Mouse (Mus musculus) MEL (cell line): ENCODE data around the gene Lbx2. TPM values are rescaled to one million over a fixed set of nuclear protein-coding genes. Genes with fewer than 3 reads are reported as not detected.

Experiments used
- DNase-seq: peaks from one replicate; pipeline ENCODE4 v3.0.0; 2011; ENCODE audit warnings: low read depth, low spot score
- H3K27ac ChIP-seq: 2 replicates; pipeline ENCODE4 v1.5.1; 2012; ENCODE audit warnings: low read depth, mild to moderate bottlenecking, control low read depth, low read length, moderate library complexity; ENCODE audit not compliant: control insufficient read depth
- H3K27me3 ChIP-seq, 2 experiments: fragments of 150-350 bp in 1 of 2; sonication (generic) in 1 of 2; 2 replicates each; pipeline ENCODE4 v1.6.1; 2012; ENCODE audit warnings: low read length in 2 of 2, mild to moderate bottlenecking in 2 of 2, improper control_type of control experiment in 1 of 2, moderate library complexity in 1 of 2; ENCODE audit not compliant: insufficient read depth in 2 of 2, control insufficient read depth in 1 of 2
- H3K36me3 ChIP-seq, 2 experiments: 2 replicates each; pipeline ENCODE4 v1.6.1; 2012 to 2014; ENCODE audit warnings: low read length in 2 of 2, improper control_type of control experiment in 1 of 2, inconsistent platforms in 1 of 2, mild to moderate bottlenecking in 1 of 2; ENCODE audit not compliant: insufficient read depth in 2 of 2, control insufficient read depth in 1 of 2
- H3K4me1 ChIP-seq, 2 experiments: fragments of 150-350 bp in 1 of 2; sonication (generic) in 1 of 2; 2 replicates each; pipeline ENCODE4 v1.6.1; 2012; ENCODE audit warnings: low read length in 2 of 2, improper control_type of control experiment in 1 of 2, mild to moderate bottlenecking in 1 of 2; ENCODE audit not compliant: insufficient read depth in 2 of 2, control insufficient read depth in 1 of 2
- H3K4me3 ChIP-seq, 2 experiments: fragments of 150-350 bp in 1 of 2; sonication (generic) in 1 of 2; 2 replicates each; pipeline ENCODE4 v1.5.1; 2012; ENCODE audit warnings: low read depth in 2 of 2, low read length in 2 of 2, mild to moderate bottlenecking in 2 of 2, moderate library complexity in 2 of 2, control low read depth in 1 of 2, improper control_type of control experiment in 1 of 2; ENCODE audit not compliant: control insufficient read depth in 1 of 2, insufficient read depth in 1 of 2
- H3K79me2 ChIP-seq: 2 replicates; pipeline ENCODE4 v1.6.1; 2012; ENCODE audit warnings: mild to moderate bottlenecking, low read length, moderate library complexity; ENCODE audit not compliant: control insufficient read depth, poor library complexity, insufficient read depth
- H3K9ac ChIP-seq: 2 replicates; pipeline ENCODE4 v1.6.1; 2012; ENCODE audit warnings: low read depth, mild to moderate bottlenecking, control low read depth, low read length, moderate library complexity; ENCODE audit not compliant: control insufficient read depth, poor library complexity, severe bottlenecking
- H3K9me3 ChIP-seq: fragments of 150-350 bp; sonication (generic); replicated peaks from 2 replicates; pipeline ENCODE4 v1.6.1; 2012; ENCODE audit warnings: mild to moderate bottlenecking, low read length, improper control_type of control experiment, moderate library complexity; ENCODE audit not compliant: insufficient read depth
- BHLHE40 ChIP-seq: IDR thresholded peaks from 2 replicates; pipeline ENCODE4 v1.6.1; 2012; ENCODE audit warnings: low read depth, mild to moderate bottlenecking, inconsistent platforms, low read length, improper control_type of control experiment, borderline replicate concordance
- CHD1 ChIP-seq: IDR thresholded peaks from 2 replicates; pipeline ENCODE4 v1.6.1; 2012; ENCODE audit warnings: low read depth, mild to moderate bottlenecking, inconsistent platforms, low read length, improper control_type of control experiment
- CTCF ChIP-seq, 3 experiments: IDR thresholded peaks in 2 of 3; conservative IDR thresholded peaks in 1 of 3; 2 replicates each; pipeline ENCODE4 v1.5.1; 2011 to 2012; ENCODE audit warnings: low read length in 3 of 3, low read depth in 2 of 3, mild to moderate bottlenecking in 2 of 3, improper control_type of control experiment in 1 of 3, inconsistent platforms in 1 of 3, mixed read lengths in 1 of 3, moderate library complexity in 1 of 3; ENCODE audit not compliant: control insufficient read depth in 1 of 3, insufficient read depth in 1 of 3, poor library complexity in 1 of 3, severe bottlenecking in 1 of 3
- E2F4 ChIP-seq: IDR thresholded peaks from 2 replicates; pipeline ENCODE4 v1.6.1; 2011; ENCODE audit warnings: low read depth, low read length, improper control_type of control experiment, borderline replicate concordance
- ELF1 ChIP-seq: IDR thresholded peaks from 2 replicates; pipeline ENCODE4 v1.6.1; 2014; ENCODE audit warnings: low read depth, mild to moderate bottlenecking, inconsistent platforms, low read length, improper control_type of control experiment, moderate library complexity
- EP300 ChIP-seq, 2 experiments: IDR thresholded peaks; 2 replicates each; pipeline ENCODE4 v1.6.1; 2011; ENCODE audit warnings: improper control_type of control experiment in 2 of 2, low read length in 2 of 2, low read depth in 1 of 2, mild to moderate bottlenecking in 1 of 2
- GATA1 ChIP-seq: IDR thresholded peaks from 2 replicates; pipeline ENCODE4 v1.6.1; 2011; ENCODE audit warnings: low read depth, low read length, improper control_type of control experiment
- HCFC1 ChIP-seq: IDR thresholded peaks from 2 replicates; pipeline ENCODE4 v1.6.1; 2012; ENCODE audit warnings: low read depth, mild to moderate bottlenecking, inconsistent platforms, low read length, improper control_type of control experiment, moderate library complexity
- JUND ChIP-seq: IDR thresholded peaks from 2 replicates; pipeline ENCODE4 v1.6.1; 2011; ENCODE audit warnings: low read depth, mild to moderate bottlenecking, improper control_type of control experiment, low read length
- MAFK ChIP-seq: IDR thresholded peaks from 2 replicates; pipeline ENCODE4 v1.6.1; 2011; ENCODE audit warnings: low read depth, mild to moderate bottlenecking, low read length, improper control_type of control experiment, borderline replicate concordance
- MAZ ChIP-seq: IDR thresholded peaks from 2 replicates; pipeline ENCODE4 v1.6.1; 2012; ENCODE audit warnings: low read depth, mild to moderate bottlenecking, inconsistent platforms, low read length, improper control_type of control experiment
- MEF2A ChIP-seq: IDR thresholded peaks from 2 replicates; pipeline ENCODE4 v1.6.1; 2014; ENCODE audit warnings: low read depth, mild to moderate bottlenecking, inconsistent platforms, low read length, improper control_type of control experiment; ENCODE audit not compliant: poor library complexity, insufficient replicate concordance, severe bottlenecking; ENCODE audit errors: extremely low read depth
- MXI1 ChIP-seq: IDR thresholded peaks from 2 replicates; pipeline ENCODE4 v1.6.1; 2011; ENCODE audit warnings: mild to moderate bottlenecking, low read depth, low read length, improper control_type of control experiment
- NELFE ChIP-seq: IDR thresholded peaks from 2 replicates; pipeline ENCODE4 v1.6.1; 2011; ENCODE audit warnings: low read depth, low read length, improper control_type of control experiment
- NRF1 ChIP-seq: IDR thresholded peaks from 2 replicates; pipeline ENCODE4 v1.6.1; 2014; ENCODE audit warnings: low read depth, mild to moderate bottlenecking, inconsistent platforms, low read length, improper control_type of control experiment, moderate library complexity; ENCODE audit not compliant: poor library complexity, insufficient read depth, severe bottlenecking
- POLR2A ChIP-seq, 2 experiments: IDR thresholded peaks; 2 replicates each; pipeline ENCODE4 v1.6.1; 2011 to 2012; ENCODE audit warnings: low read length in 2 of 2, mild to moderate bottlenecking in 2 of 2, control low read depth in 1 of 2, improper control_type of control experiment in 1 of 2, low read depth in 1 of 2, moderate library complexity in 1 of 2; ENCODE audit not compliant: control insufficient read depth in 1 of 2, insufficient read depth in 1 of 2, poor library complexity in 1 of 2
- RAD21 ChIP-seq: IDR thresholded peaks from 2 replicates; pipeline ENCODE4 v1.6.1; 2011; ENCODE audit warnings: mild to moderate bottlenecking, low read depth, low read length, improper control_type of control experiment
- RCOR1 ChIP-seq: IDR thresholded peaks from 2 replicates; pipeline ENCODE4 v1.6.1; 2012; ENCODE audit warnings: low read depth, mild to moderate bottlenecking, inconsistent platforms, low read length, improper control_type of control experiment
- SIN3A ChIP-seq: IDR thresholded peaks from 2 replicates; pipeline ENCODE4 v1.6.1; 2012; ENCODE audit warnings: low read length, improper control_type of control experiment, inconsistent platforms
- TAL1 ChIP-seq: IDR thresholded peaks from 2 replicates; pipeline ENCODE4 v1.6.1; 2012; ENCODE audit warnings: mild to moderate bottlenecking, inconsistent platforms, low read length, moderate library complexity, mixed read lengths
- TBP ChIP-seq: IDR thresholded peaks from 2 replicates; pipeline ENCODE4 v1.8.0; 2011; ENCODE audit warnings: low read depth, low read length, improper control_type of control experiment
- UBTF ChIP-seq: IDR thresholded peaks from 2 replicates; pipeline ENCODE4 v1.6.1; 2012; ENCODE audit warnings: low read depth, mild to moderate bottlenecking, inconsistent platforms, low read length, improper control_type of control experiment, moderate library complexity, borderline replicate concordance; ENCODE audit not compliant: insufficient read depth
- USF1 ChIP-seq: IDR thresholded peaks from 2 replicates; pipeline ENCODE4 v1.6.1; 2014; ENCODE audit warnings: low read depth, mild to moderate bottlenecking, inconsistent platforms, low read length, improper control_type of control experiment, moderate library complexity
- USF2 ChIP-seq, 2 experiments: IDR thresholded peaks; 2 replicates each; pipeline ENCODE4 v1.6.1; 2011 to 2012; ENCODE audit warnings: improper control_type of control experiment in 2 of 2, low read length in 2 of 2, borderline replicate concordance in 1 of 2, inconsistent platforms in 1 of 2, low read depth in 1 of 2, mild to moderate bottlenecking in 1 of 2; ENCODE audit not compliant: insufficient read depth in 1 of 2
- ZC3H11A ChIP-seq: IDR thresholded peaks from 2 replicates; pipeline ENCODE4 v1.6.1; 2012; ENCODE audit warnings: low read depth, mild to moderate bottlenecking, inconsistent platforms, low read length, improper control_type of control experiment
- ZKSCAN1 ChIP-seq: IDR thresholded peaks from 2 replicates; pipeline ENCODE4 v1.6.1; 2012; ENCODE audit warnings: low read depth, mild to moderate bottlenecking, inconsistent platforms, low read length, improper control_type of control experiment, moderate library complexity
- ZNF384 ChIP-seq: IDR thresholded peaks from 2 replicates; pipeline ENCODE4 v1.6.1; 2012; ENCODE audit warnings: low read depth, mild to moderate bottlenecking, inconsistent platforms, low read length, improper control_type of control experiment
- polyA plus RNA-seq, 2 experiments: library from polyadenylated mRNA; stranded (reverse) in 1 of 2; unstranded in 1 of 2; fragments of >175 nt in 1 of 2; fragments of >200 nt in 1 of 2; gene quantifications; 2 replicates each; pipeline versions ENCODE4 v1.2.1 to v1.2.4; 2012; ENCODE audit warnings: low replicate concordance in 2 of 2, low read depth in 1 of 2; ENCODE audit not compliant: insufficient read length in 2 of 2, insufficient read depth in 1 of 2, missing spikeins in 1 of 2
- total RNA-seq: library from RNA; depleted of rRNA; stranded (reverse); fragments of 300-350 nt; gene quantifications from 2 replicates; pipeline ENCODE4 v1.2.3, GENCODE M21; 2012

Lbx2 gene
- total and polyA plus RNA-seq, 3 experiments = 0.58 to 0.85 TPM; not detected in 1

DNA sequence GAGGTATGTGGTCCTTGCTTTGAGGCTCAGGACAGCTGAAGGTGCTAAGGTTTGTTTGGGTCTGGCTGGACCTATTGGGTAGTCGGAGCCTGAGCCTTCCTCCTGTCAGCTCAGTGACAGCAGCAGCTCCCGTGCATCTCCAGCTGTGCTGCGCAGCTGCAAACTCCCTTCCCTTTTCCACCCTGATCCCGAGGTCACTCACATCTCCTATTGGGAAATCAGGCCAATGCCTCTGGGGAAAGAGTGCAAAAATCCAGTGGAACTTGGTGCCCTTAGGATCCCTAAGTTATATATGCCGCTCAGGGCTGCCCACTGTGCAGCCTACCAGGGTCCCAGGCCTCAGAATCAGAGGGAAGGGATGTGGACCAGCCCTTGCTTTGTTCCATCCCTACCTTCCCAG, 2.7 kb upstream of the Lbx2 start:
- Histone ChIP-seq H3K4me1 (peaks cover 0 to 9% of the 10 kb centered on the region in 2 experiments; a peak in 2 of 4 replicates), H3K4me3 (no peak overlapping the region), H3K27ac (no peak overlapping the region), H3K9me3 (no peaks in the 10 kb centered on the region), H3K36me3 (peaks cover 0 to 3% of the 10 kb centered on the region in 2 experiments; a peak in 1 of 4 replicates), H3K9ac (no peak overlapping the region), H3K79me2 (peaks cover 4% of the 10 kb centered on the region), H3K27me3 (no peaks in the 10 kb centered on the region)
- no peak for DNase-seq
- no peak for TF ChIP-seq CTCF (IDR thresholded peaks at IDR 0.05 in 2 of 3, conservative IDR thresholded peaks at IDR 0.05 in 1 of 3; ENCODE audit: control insufficient read depth in 1 of 3, insufficient read depth in 1 of 3, low read depth in 2 of 3, low read length in 3 of 3, poor library complexity in 1 of 3, severe bottlenecking in 1 of 3)
- TF ChIP-seq ELF1 = no peak
- no peak for TF ChIP-seq MEF2A
- no peak for TF ChIP-seq MAFK
- TF ChIP-seq BHLHE40 = no peak
- no peak for TF ChIP-seq ZNF384
- TF ChIP-seq JUND = no peak
- no peak for TF ChIP-seq UBTF
- TF ChIP-seq TAL1 = no peak
- TF ChIP-seq NRF1 = no peak
- no peak for TF ChIP-seq MXI1
- no peak for TF ChIP-seq ZC3H11A
- no peak for TF ChIP-seq GATA1
- TF ChIP-seq NELFE = no peak
- no peak for TF ChIP-seq RAD21

DNA sequence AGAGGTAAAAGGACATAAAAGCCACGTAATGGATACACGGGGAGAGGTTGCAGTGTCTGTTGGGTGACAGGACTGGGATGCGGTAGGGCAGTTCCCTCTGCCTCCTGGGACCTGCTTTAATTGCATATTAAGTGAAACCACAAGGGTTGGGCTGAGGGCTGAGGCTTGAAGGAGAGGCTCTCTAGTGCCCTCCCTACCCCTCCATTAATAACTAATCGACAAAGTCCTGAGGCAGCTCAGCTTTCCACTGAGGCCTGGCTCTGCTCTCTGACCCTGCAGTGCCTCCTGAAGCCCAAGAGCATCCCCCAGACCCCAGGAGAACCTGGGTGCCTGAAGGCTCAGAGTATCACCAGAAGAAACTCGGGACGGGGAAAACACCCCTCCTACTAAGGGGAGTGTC, 1.7 kb upstream of the Lbx2 start:
- no peak overlapping the region for H3K4me3 ChIP-seq
- H3K79me2 ChIP-seq = no peaks in the 10 kb centered on the region
- H3K9ac ChIP-seq = no peak overlapping the region
- no peak for TF ChIP-seq NRF1
- TF ChIP-seq MAFK = no peak
- no peak for TF ChIP-seq HCFC1
- TF ChIP-seq MXI1 = no peak
- no peak for TF ChIP-seq ZKSCAN1
- TF ChIP-seq RCOR1 = no peak
- no peak for TF ChIP-seq E2F4
- TF ChIP-seq ZNF384 = no peak
- TF ChIP-seq SIN3A = no peak
- TF ChIP-seq TBP = no peak
- TF ChIP-seq USF1 = no peak
- TF ChIP-seq USF2 (IDR thresholded peaks at IDR 0.05; ENCODE audit: borderline replicate concordance in 1 of 2, insufficient read depth in 1 of 2, low read depth in 1 of 2, low read length in 2 of 2) = no peak
- TF ChIP-seq EP300 (IDR thresholded peaks at IDR 0.05; ENCODE audit: low read depth in 1 of 2, low read length in 2 of 2) = no peak
- TF ChIP-seq RAD21 = no peak
- no peak for TF ChIP-seq UBTF
- no peak for TF ChIP-seq POLR2A (IDR thresholded peaks at IDR 0.05; ENCODE audit: control insufficient read depth in 1 of 2, insufficient read depth in 1 of 2, low read depth in 1 of 2, low read length in 2 of 2, poor library complexity in 1 of 2)
- no peak for TF ChIP-seq CHD1
- no peak for TF ChIP-seq MAZ
- H3K9me3 ChIP-seq = no peaks in the 10 kb centered on the region
- H3K4me1 ChIP-seq = peaks cover 0 to 3% of the 10 kb centered on the region in 2 experiments; a peak in 2 of 4 replicates
- no peak overlapping the region for H3K27ac ChIP-seq
- no peak for DNase-seq
- no peaks in the 10 kb centered on the region for H3K36me3 ChIP-seq
- no peaks in the 10 kb centered on the region for H3K27me3 ChIP-seq
